Mouse (Mus musculus) embryonic facial prominence, embryonic 12.5 days (tissue): ENCODE data around the gene Pcnx. TPM values are rescaled to one million over a fixed set of nuclear protein-coding genes. Genes with fewer than 3 reads are reported as not detected.

Experiments used
- ATAC-seq: fragments of 200-750 bp; cut with Nextera tagmentation; 2 replicates; pipeline ENCODE4 v1.8.0; 2017; ENCODE audit not compliant: insufficient number of reproducible peaks, insufficient read depth, low FRiP score, low TSS enrichment
- H3K27ac ChIP-seq: fragments of 300-500 bp; sonication (generic); 2 replicates; pipeline ENCODE4 v1.5.1; 2016; ENCODE audit warnings: mild to moderate bottlenecking
- H3K27me3 ChIP-seq: fragments of 300-500 bp; sonication (generic); 2 replicates; pipeline ENCODE4 v1.6.1; 2016; ENCODE audit warnings: mild to moderate bottlenecking, moderate library complexity
- H3K36me3 ChIP-seq: fragments of 300-500 bp; sonication (generic); 2 replicates; pipeline ENCODE4 v1.6.1; 2016; ENCODE audit warnings: mild to moderate bottlenecking
- H3K4me1 ChIP-seq: fragments of 300-500 bp; sonication (generic); 2 replicates; pipeline ENCODE4 v1.6.1; 2016
- H3K4me2 ChIP-seq: fragments of 300-500 bp; sonication (generic); replicated peaks from 2 replicates; pipeline ENCODE4 v1.6.1; 2016; ENCODE audit warnings: mild to moderate bottlenecking, moderate library complexity
- H3K4me3 ChIP-seq: fragments of 300-500 bp; sonication (generic); 2 replicates; pipeline ENCODE4 v1.5.1; 2016; ENCODE audit warnings: mild to moderate bottlenecking
- H3K9ac ChIP-seq: fragments of 300-500 bp; sonication (generic); 2 replicates; pipeline ENCODE4 v1.6.1; 2016; ENCODE audit warnings: mild to moderate bottlenecking, moderate library complexity
- H3K9me3 ChIP-seq: fragments of 300-500 bp; sonication (generic); 2 replicates; pipeline ENCODE4 v1.6.1; 2016; ENCODE audit warnings: mild to moderate bottlenecking, moderate library complexity
- WGBS: fragments of 180-500 bp; shearing (Covaris S2); methylation state at CpG from one replicate; pipeline ENCODE4 v1.1.7; 2016; 5-methylcytosine and 5-hydroxymethylcytosine counted together
- polyA plus RNA-seq: library from polyadenylated mRNA; unstranded; fragments of >200 nt; fragmentation: Nextera tagmentation; extraction: Ambion mirVana; gene quantifications from 2 replicates; pipeline ENCODE4 v1.2.1, GENCODE M21; 2016

Pcnx gene
- 12.6 and 16.4 TPM in 2 replicates for polyA plus RNA-seq

DNA sequence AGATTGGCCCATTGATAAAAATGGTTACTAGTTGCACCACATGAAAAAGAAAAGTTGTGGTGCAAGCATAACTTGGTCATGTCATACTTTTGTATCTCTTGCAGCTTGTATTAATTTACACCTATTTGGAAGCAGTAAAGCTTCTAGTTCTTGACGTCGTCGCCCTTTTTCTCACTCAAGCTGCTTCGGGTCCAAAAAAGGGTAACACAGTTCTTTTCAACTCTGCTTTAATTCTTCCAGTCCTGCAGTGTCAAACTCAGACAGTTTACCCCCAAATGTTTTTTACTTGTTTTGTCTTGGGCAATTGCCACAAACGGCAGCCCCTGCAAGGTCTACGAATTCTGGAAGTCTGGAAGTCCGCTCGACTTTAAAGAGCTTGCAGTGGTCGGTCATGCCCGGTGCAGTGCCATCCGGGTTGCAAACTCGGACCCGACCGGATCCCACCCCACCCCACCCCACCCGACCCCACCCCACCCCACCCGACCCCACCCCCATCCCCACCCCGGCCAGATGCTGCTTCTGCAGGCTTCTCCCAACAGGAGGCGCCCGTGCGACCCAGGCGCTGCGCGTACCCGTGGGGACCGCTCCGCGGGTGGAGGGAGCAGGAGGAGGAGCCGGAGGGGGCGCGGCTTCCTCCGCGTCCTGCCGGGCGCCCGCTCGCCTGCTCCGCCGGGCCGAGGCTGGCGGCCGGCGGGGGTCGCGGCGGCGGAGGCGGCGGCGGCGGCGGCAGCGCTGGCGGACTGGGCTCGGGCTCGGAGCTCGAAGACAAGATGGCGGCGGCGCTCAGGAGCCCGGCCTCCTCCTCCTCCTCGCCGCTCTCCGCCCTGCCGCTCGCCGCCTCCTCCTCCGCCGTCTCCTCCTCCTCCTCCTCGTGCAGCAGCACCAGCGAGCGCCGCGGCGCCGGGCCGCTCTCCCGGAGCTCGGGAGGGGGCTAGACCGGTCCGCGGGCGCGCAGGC is at the start of gene Pcnx:
Gene Pcnx, plus strand, starts transcription at position 673 of the 957 bp plus-strand sequence.
- H3K9ac ChIP-seq = peak within 1 kb of the TSS; percentile 93
- H3K4me1 ChIP-seq = peaks cover 28% of the 10 kb centered on the region
- no peaks in the 10 kb centered on the region for H3K27me3 ChIP-seq
- peak; percentile 76 for ATAC-seq
- H3K9me3 ChIP-seq = no peaks in the 10 kb centered on the region
- WGBS = 3% methylated on average over 43 of the region's 83 CpGs
- no peaks in the 10 kb centered on the region for H3K36me3 ChIP-seq
- peak within 1 kb of the TSS; percentile 72 for H3K4me2 ChIP-seq
- peak within 1 kb of the TSS; percentile 95 for H3K27ac ChIP-seq
- peak within 1 kb of the TSS; percentile 95 for H3K4me3 ChIP-seq

DNA sequence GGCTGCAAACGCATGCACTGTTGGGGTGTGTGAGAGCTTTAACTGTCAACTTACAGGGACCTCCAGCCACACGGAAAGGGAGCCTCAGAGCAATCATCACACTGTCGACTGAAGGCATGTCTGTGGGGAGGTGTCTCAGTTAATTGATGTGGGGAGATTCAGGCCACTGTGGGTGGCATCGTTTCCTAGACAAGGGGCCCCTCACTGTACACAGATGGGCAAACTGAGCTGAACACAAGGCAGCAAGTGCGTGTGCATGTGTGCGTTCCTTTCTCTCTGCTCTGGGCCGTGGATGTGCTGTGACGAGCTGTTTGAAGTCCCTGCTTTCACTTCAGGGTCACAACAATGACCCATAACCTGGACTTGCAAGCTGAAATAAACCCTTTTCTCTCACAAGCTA is 49.4 kb upstream of the Pcnx start:
- H3K4me3 ChIP-seq = no peak overlapping the region
- H3K9ac ChIP-seq = no peak overlapping the region
- H3K36me3 ChIP-seq = no peaks in the 10 kb centered on the region
- H3K4me1 ChIP-seq = no peaks in the 10 kb centered on the region; the same call in 1 of the 2 replicates
- WGBS = 41% methylated on average over 8 of the region's 8 CpGs
- H3K9me3 ChIP-seq = no peaks in the 10 kb centered on the region
- no peak for ATAC-seq
- no peak overlapping the region for H3K4me2 ChIP-seq
- H3K27ac ChIP-seq = no peak overlapping the region
- H3K27me3 ChIP-seq = no peaks in the 10 kb centered on the region

DNA sequence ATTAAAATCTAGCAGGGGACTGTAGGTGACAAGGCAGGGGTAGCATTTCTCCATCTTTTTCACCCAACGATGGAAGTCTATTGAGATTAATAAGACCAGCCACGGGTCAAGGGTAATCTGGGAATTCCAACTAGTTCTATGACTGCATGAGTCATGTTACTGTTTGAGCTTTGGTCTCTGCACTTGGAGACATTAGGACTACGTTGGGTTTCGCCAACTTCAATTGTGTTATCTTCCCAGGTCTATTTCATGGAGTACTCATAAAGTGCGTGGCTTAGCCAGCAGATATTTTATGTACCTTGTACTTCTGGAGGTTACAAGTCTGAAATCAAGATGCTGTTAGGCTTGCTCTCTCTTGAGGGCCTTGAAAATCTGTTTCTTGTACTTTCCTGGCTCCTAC is 45.1 kb upstream of the Pcnx start:
- H3K27me3 ChIP-seq = no peaks in the 10 kb centered on the region
- no peak overlapping the region for H3K4me2 ChIP-seq
- ATAC-seq = no peak
- H3K27ac ChIP-seq = no peak overlapping the region
- 90% methylated on average over 5 of the region's 5 CpGs for WGBS
- peaks cover 10% of the 10 kb centered on the region for H3K4me1 ChIP-seq
- no peak overlapping the region for H3K4me3 ChIP-seq
- no peaks in the 10 kb centered on the region for H3K36me3 ChIP-seq
- H3K9me3 ChIP-seq = no peaks in the 10 kb centered on the region
- no peak overlapping the region for H3K9ac ChIP-seq

DNA sequence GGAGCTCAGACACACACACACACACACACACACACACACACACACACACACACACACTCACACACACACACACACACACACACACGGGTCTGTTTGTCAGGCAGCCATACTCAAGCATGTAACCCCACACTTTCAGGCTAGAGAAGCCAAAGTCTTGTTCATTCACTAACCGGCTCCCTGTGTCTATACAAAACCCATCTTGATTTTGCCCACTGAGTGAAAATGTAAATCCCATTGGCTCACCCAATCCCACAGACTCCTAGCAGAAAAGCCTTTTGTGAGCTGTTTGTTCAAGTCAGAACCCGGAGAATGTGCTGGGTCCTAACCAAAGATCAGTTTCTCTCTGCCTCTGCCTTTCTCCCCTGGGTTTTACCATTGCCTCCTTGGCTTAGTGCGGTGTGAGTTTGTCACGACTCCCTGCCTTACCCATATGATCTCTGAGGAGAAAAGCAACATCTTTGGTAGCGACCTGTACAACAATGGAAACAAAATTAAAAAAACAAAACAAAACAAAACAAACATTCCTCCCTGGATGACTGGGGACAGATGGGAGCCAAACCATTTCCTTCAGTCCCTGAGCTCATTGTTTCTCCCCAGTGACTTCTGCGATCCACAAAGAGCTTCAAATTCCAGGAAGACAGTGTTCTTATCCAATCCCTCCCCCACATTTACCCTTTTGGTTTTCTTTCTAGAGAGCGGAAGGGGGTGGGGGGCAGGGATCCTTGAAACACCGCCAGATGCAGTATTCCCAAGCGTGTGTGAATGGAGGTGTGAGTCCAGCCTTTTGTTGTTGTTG is 43.3 kb upstream of the Pcnx start:
- no peak overlapping the region for H3K9ac ChIP-seq

DNA sequence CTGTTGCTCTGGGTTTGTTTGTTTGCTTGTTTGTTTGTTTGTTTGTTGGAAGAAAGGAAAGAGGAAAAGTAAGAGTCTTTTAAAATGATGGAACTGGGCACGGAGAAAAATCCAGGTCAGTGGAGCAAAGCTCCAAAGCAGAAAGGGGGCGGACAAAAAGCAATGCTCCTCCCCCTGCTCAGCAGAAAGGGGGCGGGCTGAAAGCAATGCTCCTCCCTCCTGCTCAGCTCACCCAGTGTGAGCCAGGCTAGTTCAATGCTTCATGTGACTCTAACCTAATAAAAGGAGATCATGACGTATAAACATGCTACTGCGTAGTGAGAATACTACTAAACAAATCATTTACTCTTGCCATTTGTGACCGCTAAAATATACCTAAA is 42.7 kb upstream of the Pcnx start:
- no peak for ATAC-seq
- Histone ChIP-seq H3K9me3 (no peaks in the 10 kb centered on the region), H3K36me3 (no peaks in the 10 kb centered on the region), H3K27ac (no peak overlapping the region), H3K4me2 (peak overlapping the region; percentile 33), H3K27me3 (no peaks in the 10 kb centered on the region), H3K4me1 (peaks cover 10% of the 10 kb centered on the region), H3K9ac (no peak overlapping the region), H3K4me3 (no peak overlapping the region)
- 47% methylated on average over 6 of the region's 6 CpGs for WGBS

More for the DNA sequence above, 43.3 kb upstream of the Pcnx start:
- Histone ChIP-seq H3K9me3 (no peaks in the 10 kb centered on the region), H3K27ac (no peak overlapping the region), H3K4me2 (peak overlapping the region; percentile 33), H3K27me3 (no peaks in the 10 kb centered on the region), H3K4me1 (peaks cover 10% of the 10 kb centered on the region), H3K4me3 (no peak overlapping the region), H3K36me3 (no peaks in the 10 kb centered on the region)
- 12% methylated on average over 10 of the region's 10 CpGs for WGBS
- no peak for ATAC-seq

DNA sequence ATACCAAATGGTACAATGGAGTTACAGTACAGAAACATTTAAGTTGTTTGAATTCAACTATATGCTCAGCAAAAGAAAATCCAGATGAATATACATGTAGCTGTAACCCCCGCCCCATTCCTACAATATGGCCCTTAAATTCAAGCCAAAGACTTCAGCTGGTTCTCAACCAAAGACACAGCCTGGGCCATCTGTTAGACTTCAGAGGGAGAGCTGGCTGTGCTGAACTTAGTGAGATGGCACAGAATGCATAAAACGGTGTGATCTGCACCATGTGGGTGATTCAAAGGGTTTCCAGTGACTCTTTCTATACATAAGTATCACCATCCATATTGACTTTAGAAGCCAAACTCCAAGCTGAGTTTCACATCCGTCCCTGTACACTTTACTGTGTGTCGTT is 39.1 kb upstream of the Pcnx start:
- H3K36me3 ChIP-seq = no peaks in the 10 kb centered on the region
- no peak overlapping the region for H3K27ac ChIP-seq
- ATAC-seq = no peak
- H3K4me3 ChIP-seq = no peak overlapping the region
- WGBS = 81% methylated on average over 4 of the region's 4 CpGs
- peaks cover 10% of the 10 kb centered on the region for H3K4me1 ChIP-seq
- no peaks in the 10 kb centered on the region for H3K9me3 ChIP-seq
- H3K27me3 ChIP-seq = no peaks in the 10 kb centered on the region
- no peak overlapping the region for H3K4me2 ChIP-seq
- H3K9ac ChIP-seq = no peak overlapping the region

DNA sequence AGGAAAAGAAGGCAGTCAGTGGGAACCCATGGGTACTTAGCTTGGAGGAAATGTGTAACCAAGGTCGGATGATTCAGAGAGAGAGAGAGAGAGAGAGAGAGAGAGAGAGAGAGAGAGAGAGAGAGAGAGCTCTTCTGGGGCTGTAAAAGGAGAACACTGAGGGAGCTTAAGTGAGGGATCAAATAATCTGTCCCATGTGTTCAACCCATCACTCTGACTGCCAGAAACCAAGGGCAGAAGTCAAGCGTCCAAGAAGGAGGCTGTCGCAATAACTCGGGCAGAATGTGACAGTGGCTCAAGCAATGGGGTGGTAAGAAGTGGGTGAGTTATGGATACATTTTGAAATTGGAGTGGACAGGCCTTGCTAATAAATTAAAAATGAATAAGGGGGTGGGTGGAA is 37.6 kb upstream of the Pcnx start:
- ATAC-seq = no peak
- no peaks in the 10 kb centered on the region for H3K9me3 ChIP-seq
- H3K4me1 ChIP-seq = no peaks in the 10 kb centered on the region; the same call in 1 of the 2 replicates
- 57% methylated on average over 4 of the region's 4 CpGs for WGBS
- no peak overlapping the region for H3K4me2 ChIP-seq
- H3K27ac ChIP-seq = no peak overlapping the region
- H3K9ac ChIP-seq = no peak overlapping the region
- no peaks in the 10 kb centered on the region for H3K36me3 ChIP-seq
- H3K27me3 ChIP-seq = no peaks in the 10 kb centered on the region
- no peak overlapping the region for H3K4me3 ChIP-seq

DNA sequence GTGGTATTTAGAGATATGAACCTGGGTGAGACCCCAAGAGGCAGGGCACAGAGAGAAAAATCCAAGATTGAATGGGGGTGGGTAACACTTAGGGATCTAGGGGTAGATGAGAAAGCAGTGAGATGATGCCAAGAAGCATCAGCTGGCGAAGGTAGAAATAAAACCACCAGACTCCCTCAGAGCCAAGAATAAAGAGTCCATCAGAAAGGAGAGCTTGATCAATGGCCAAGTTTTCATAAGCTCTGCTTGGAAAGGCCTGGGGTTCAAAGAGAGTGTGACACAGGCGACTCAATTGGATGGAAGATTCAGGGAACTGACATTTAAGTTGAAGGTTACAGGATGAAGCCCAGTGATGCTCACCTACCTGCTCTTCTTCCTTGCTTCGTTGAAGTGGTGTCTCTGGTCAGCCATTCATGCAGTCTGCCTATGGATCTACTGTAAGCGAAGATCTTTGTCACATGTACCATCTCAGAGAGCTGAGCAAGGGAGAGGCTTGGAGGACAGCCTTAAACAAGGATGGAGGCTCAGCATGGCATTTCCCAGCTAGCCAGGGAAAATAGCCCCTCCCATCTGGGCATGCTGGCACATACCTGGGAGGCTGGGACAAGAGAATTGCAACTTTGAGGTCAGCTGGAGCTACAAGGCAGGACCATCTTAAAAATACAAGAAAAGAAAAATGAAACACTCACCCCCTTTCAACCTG is 36.9 kb upstream of the Pcnx start:
- H3K4me1 ChIP-seq = no peaks in the 10 kb centered on the region
- WGBS = 88% methylated on average over 4 of the region's 4 CpGs
- H3K9me3 ChIP-seq = no peaks in the 10 kb centered on the region
- no peaks in the 10 kb centered on the region for H3K36me3 ChIP-seq
- no peak overlapping the region for H3K27ac ChIP-seq
- H3K9ac ChIP-seq = no peak overlapping the region
- ATAC-seq = no peak
- no peak overlapping the region for H3K4me2 ChIP-seq
- H3K4me3 ChIP-seq = no peak overlapping the region
- H3K27me3 ChIP-seq = no peaks in the 10 kb centered on the region

DNA sequence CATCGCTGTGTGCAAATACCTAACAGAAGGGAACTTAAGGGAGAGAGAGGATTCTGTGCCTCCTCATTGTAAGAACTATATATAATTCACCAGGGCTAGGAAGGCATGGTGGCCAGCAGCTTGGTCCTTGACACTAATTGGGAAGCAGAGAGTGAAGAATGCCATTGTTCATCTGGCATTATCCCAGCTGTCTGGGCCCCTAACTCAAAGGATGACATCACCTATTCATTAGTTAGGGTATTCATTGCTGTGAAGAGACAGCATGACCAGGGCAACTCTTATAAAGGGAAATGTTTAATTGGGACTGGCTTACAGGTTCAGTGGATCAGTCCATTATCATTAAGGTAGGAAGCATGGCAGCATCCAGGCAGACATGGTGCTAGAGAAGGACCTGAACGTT is 31.5 kb upstream of the Pcnx start:
- H3K9ac ChIP-seq = no peak overlapping the region
- no peaks in the 10 kb centered on the region for H3K36me3 ChIP-seq
- no peak overlapping the region for H3K27ac ChIP-seq
- no peaks in the 10 kb centered on the region for H3K4me1 ChIP-seq
- no peak for ATAC-seq
- no peaks in the 10 kb centered on the region for H3K27me3 ChIP-seq
- no peak overlapping the region for H3K4me3 ChIP-seq
- no peaks in the 10 kb centered on the region for H3K9me3 ChIP-seq
- H3K4me2 ChIP-seq = no peak overlapping the region
- 73% methylated on average over 2 of the region's 2 CpGs for WGBS

DNA sequence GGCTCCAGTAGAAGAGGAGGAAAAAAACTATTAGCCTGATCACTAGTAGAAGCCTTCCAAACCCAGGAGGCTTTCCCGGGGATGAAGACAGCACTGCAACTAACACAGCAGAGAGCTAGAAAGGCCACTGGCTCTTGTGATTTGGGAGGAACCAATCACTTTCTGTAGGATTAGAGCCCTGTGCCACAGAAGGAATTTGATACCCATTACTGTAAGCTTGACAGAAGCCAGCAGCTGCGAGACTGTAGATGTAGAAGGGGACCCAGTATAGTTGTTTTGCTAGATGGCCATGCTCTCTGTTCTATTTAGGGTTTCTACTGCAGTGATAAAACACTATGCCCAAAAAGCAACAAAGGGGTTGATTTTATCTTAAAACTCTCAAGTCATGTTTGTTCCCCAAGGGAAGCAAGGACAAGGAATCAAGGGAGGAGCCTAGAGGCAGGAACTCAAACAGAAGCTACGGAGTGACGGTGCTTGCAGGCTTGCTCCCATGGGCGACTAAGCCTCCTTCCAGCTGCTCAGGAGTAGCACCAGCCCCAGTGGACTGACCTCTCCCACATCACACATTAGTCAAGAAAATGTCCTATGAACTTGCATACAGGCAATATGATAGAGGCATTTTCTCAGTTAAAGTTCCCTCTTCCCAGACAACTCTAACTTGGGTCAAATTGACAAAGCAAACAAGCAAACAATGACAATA is 27.6 kb upstream of the Pcnx start:
- no peak overlapping the region for H3K9ac ChIP-seq
- ATAC-seq = 0 out of 2 replicates have a peak, but pooled peaks have one; percentile 69
- H3K27me3 ChIP-seq = no peaks in the 10 kb centered on the region
- 47% methylated on average over 5 of the region's 5 CpGs for WGBS
- no peak overlapping the region for H3K27ac ChIP-seq
- H3K4me3 ChIP-seq = no peak overlapping the region
- no peaks in the 10 kb centered on the region for H3K9me3 ChIP-seq
- H3K4me1 ChIP-seq = no peaks in the 10 kb centered on the region
- H3K36me3 ChIP-seq = no peaks in the 10 kb centered on the region
- H3K4me2 ChIP-seq = no peak overlapping the region

DNA sequence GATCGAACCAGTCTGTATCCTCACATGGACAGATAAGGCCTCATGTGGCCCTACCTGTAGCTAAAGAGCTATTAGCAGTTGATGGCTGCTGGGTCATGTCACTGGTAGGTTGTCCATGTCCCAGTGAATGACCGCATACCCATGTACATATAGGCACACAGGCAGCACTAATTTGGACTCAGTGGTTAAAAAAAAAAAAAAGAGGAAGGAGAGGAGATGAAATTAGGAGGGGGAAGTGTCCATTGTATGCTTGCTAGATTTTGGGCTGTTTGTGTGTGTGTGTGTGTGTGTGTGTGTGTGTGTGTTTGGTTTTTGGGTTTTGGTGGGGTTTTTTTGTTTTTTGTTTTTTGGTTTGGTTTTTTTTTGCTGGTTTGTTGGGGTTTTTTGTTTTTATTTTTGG is 26.7 kb upstream of the Pcnx start:
- no peaks in the 10 kb centered on the region for H3K4me1 ChIP-seq
- 95% methylated on average over 2 of the region's 2 CpGs for WGBS
- no peak overlapping the region for H3K4me3 ChIP-seq
- H3K4me2 ChIP-seq = no peak overlapping the region
- H3K9me3 ChIP-seq = no peaks in the 10 kb centered on the region
- no peaks in the 10 kb centered on the region for H3K27me3 ChIP-seq
- no peak overlapping the region for H3K27ac ChIP-seq
- no peaks in the 10 kb centered on the region for H3K36me3 ChIP-seq
- no peak for ATAC-seq
- H3K9ac ChIP-seq = no peak overlapping the region
